Mouse (Mus musculus): ENCODE data around the gene D2hgdh. TPM values are rescaled to one million over a fixed set of nuclear protein-coding genes. Genes with fewer than 3 reads are reported as not detected.

The D2hgdh gene
- 11.7 and 13.0 TPM in 2 replicates for polyA plus RNA-seq (2014; fragmentation: Nextera tagmentation; extraction: Ambion mirVana)

DNA sequence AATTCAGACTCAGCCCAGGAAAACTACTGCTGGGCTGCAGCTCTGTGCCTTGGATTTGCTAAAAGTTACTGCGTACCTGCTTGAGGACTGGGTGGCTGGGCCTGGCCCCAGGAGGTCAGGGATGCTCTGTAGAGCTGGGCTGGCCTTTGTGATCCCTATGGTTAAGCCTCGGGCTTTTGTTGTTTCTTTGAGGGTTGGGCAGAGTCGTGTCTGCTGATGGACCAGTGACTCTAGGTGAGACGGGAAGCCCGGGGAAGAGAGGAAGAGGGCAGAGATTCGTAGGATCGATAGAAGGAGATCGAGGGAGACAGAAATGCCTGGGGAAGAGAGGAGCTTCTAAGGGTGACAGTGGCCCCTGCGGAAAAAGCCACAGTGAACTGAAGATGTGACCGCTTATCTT is at the start of gene D2hgdh:
D2hgdh (plus strand) TSS at position 301 of the 400 bp plus-strand sequence.
- ATAC-seq (ENCODE audit: insufficient read depth, low FRiP score, low TSS enrichment) (peak; percentile 7; the same call in 1 of the 2 replicates), DNase-seq (ENCODE audit: low spot score) (no peak)
- Histone ChIP-seq H3K4me2 (ENCODE audit: low read depth) (peak within 1 kb of the TSS; percentile 55), H3K4me3 (ENCODE audit: low read depth, low read length) (peak within 1 kb of the TSS; percentile 47), H3K27ac (ENCODE audit: low read depth, low read length) (peak within 1 kb of the TSS; percentile 87), H3K36me3 (ENCODE audit: control insufficient read depth, insufficient read depth, low read length) (peaks cover 4% of the 10 kb centered on the region; the same call in 1 of the 2 replicates), H3K9me3 (ENCODE audit: control insufficient read depth, low read length) (no peaks in the 10 kb centered on the region), H3K9ac (ENCODE audit: low read length) (peak within 1 kb of the TSS; percentile 59), H3K4me1 (ENCODE audit: control insufficient read depth, insufficient read depth, low read length) (no peaks in the 10 kb centered on the region), H3K27me3 (ENCODE audit: control insufficient read depth, insufficient read depth, low read length) (no peaks in the 10 kb centered on the region)
- WGBS = 6% methylated on average over 10 of the region's 10 CpGs

DNA sequence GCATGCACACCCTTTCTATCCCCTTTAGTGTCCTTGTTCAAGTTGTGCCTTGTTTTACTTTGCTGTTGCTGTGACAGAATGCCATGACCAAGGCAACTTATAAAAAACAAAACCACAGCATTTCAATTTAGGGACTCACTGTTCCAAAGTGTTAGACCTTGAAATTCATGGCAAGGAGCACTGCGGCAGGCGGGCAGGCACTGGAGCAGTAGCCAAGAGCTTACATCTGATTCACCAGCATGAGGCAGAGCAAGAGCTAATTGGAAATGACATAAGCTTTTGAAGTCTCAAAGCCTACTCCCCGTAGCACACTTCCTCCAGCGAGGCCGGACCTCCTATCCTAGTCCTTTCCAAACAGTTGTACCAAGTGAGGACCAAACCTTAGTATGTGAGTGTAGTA is 48.0 kb upstream of the D2hgdh start:
- 91% methylated on average over 5 of the region's 5 CpGs for WGBS
- ATAC-seq (ENCODE audit: insufficient read depth, low FRiP score, low TSS enrichment) (no peak), DNase-seq (ENCODE audit: low spot score) (no peak)
- Histone ChIP-seq H3K4me2 (ENCODE audit: low read depth) (no peak overlapping the region), H3K36me3 (ENCODE audit: control insufficient read depth, insufficient read depth, low read length) (peaks cover 23% of the 10 kb centered on the region), H3K9me3 (ENCODE audit: control insufficient read depth, low read length) (no peaks in the 10 kb centered on the region), H3K4me3 (ENCODE audit: low read depth, low read length) (no peak overlapping the region), H3K9ac (ENCODE audit: low read length) (no peak overlapping the region), H3K4me1 (ENCODE audit: control insufficient read depth, insufficient read depth, low read length) (no peaks in the 10 kb centered on the region), H3K27me3 (ENCODE audit: control insufficient read depth, insufficient read depth, low read length) (no peaks in the 10 kb centered on the region), H3K27ac (ENCODE audit: low read depth, low read length) (no peak overlapping the region)

DNA sequence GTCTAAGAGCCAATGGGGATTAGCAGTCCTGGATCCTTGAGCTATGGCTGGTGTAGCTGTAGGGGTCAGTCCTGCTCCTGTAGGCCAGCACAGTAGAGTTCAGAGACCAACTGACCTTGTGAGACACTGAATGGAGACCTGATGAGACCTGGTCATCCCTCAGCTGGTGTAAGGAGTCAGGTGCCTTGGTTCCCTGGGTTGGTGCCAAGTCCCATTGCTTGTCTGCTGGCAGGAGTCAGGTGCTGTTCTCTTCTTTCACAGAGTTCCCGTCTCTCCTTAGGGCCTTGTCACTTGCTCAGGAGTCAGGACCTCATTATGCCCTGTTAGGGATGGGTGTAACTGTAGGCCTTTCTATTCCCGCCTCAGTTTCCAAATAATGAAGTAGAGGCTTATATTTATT is 37.8 kb upstream of the D2hgdh start:
- no peak overlapping the region for H3K27ac ChIP-seq (ENCODE audit: low read depth, low read length)
- no peak overlapping the region for H3K4me2 ChIP-seq (ENCODE audit: low read depth)
- no peaks in the 10 kb centered on the region for H3K27me3 ChIP-seq (ENCODE audit: control insufficient read depth, insufficient read depth, low read length)
- peaks cover 30% of the 10 kb centered on the region for H3K36me3 ChIP-seq (ENCODE audit: control insufficient read depth, insufficient read depth, low read length)
- 97% methylated on average over 2 of the region's 2 CpGs for WGBS
- no peak overlapping the region for H3K9ac ChIP-seq (ENCODE audit: low read length)
- H3K4me1 ChIP-seq (ENCODE audit: control insufficient read depth, insufficient read depth, low read length) = no peaks in the 10 kb centered on the region
- ATAC-seq (ENCODE audit: insufficient read depth, low FRiP score, low TSS enrichment) (no peak), DNase-seq (ENCODE audit: low spot score) (no peak)
- H3K9me3 ChIP-seq (ENCODE audit: control insufficient read depth, low read length) = no peaks in the 10 kb centered on the region
- no peak overlapping the region for H3K4me3 ChIP-seq (ENCODE audit: low read depth, low read length)

DNA sequence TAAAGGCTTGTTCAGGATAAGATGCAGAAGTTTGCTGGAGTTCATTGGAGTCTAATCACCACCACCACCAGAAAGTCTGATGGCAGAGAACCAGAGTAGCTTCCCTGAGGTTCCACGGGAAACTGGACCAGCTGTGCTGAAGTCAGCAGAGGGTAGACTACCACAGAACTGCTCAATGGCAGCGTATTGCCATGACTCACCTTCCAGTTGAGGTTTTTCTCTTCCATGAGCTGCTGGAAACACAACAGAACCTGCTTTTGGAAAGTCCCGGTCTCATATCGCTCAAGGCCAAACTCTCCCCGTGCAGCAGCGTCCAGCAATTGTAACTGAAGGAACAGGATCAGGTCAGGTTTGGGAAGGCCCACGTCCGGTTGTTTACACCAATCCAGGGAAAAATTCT is 30.2 kb upstream of the D2hgdh start:
- Histone ChIP-seq H3K36me3 (ENCODE audit: control insufficient read depth, insufficient read depth, low read length) (peaks cover 21% of the 10 kb centered on the region), H3K27me3 (ENCODE audit: control insufficient read depth, insufficient read depth, low read length) (no peaks in the 10 kb centered on the region), H3K9ac (ENCODE audit: low read length) (no peak overlapping the region), H3K4me3 (ENCODE audit: low read depth, low read length) (no peak overlapping the region), H3K27ac (ENCODE audit: low read depth, low read length) (no peak overlapping the region), H3K4me1 (ENCODE audit: control insufficient read depth, insufficient read depth, low read length) (no peaks in the 10 kb centered on the region), H3K4me2 (ENCODE audit: low read depth) (no peak overlapping the region), H3K9me3 (ENCODE audit: control insufficient read depth, low read length) (no peaks in the 10 kb centered on the region)
- 97% methylated on average over 8 of the region's 8 CpGs for WGBS
- DNase-seq (ENCODE audit: low spot score) (no peak), ATAC-seq (ENCODE audit: insufficient read depth, low FRiP score, low TSS enrichment) (no peak)

- Histone ChIP-seq H3K4me3 (ENCODE audit: low read depth, low read length) (no peak overlapping the region), H3K4me1 (ENCODE audit: control insufficient read depth, insufficient read depth, low read length) (peaks cover 2% of the 10 kb centered on the region), H3K36me3 (ENCODE audit: control insufficient read depth, insufficient read depth, low read length) (peaks cover 21% of the 10 kb centered on the region), H3K4me2 (ENCODE audit: low read depth) (no peak overlapping the region), H3K9me3 (ENCODE audit: control insufficient read depth, low read length) (no peaks in the 10 kb centered on the region), H3K9ac (ENCODE audit: low read length) (no peak overlapping the region), H3K27me3 (ENCODE audit: control insufficient read depth, insufficient read depth, low read length) (no peaks in the 10 kb centered on the region), H3K27ac (ENCODE audit: low read depth, low read length) (no peak overlapping the region)
- DNase-seq (ENCODE audit: low spot score) (no peak), ATAC-seq (ENCODE audit: insufficient read depth, low FRiP score, low TSS enrichment) (no peak)
- WGBS = 89% methylated on average over 8 of the region's 8 CpGs
These were observed 28.8 kb upstream of the D2hgdh start for GRCm38 (mm10) chr1:93795886-93796285.

DNA sequence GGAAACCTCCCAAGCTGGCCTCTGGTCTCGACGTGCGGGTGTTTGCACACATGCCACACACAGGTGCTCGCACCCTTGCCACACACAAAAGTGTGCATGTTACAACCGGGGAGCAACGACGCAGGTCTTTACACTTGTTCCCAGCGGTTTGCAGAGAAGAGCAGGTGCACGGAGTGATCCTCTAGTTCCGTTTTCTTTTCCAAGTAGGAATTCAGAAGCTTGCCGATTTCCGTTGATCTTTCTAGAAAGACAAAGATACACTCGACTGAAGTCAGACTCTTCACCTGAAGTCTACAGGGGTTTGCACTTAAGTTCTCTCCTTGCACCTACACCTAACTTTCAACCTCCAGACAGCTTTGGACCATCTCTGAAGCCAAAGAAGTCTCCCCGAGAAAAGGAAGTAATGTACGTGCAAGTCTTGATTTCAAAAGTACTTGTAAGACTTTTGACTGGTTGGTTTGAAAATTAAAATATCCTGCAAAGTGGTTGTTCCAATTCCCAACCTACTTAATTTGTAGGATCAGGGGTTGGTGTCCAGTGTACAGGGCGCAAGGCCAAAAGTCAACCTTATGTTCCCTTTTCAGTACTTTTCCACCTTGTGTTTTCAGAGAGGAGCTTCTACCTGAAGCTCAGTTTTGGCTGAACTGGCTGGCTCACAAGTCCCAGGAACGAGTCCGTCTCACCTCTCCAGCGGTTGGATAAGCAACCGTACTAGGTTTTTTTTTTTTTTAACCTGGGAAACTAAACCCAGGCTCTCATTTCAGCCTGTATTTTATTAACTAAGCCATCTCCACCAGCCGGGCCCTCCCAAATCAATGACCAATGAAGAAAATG is 23.8 kb upstream of the D2hgdh start:
- no peaks in the 10 kb centered on the region for H3K27me3 ChIP-seq (ENCODE audit: control insufficient read depth, insufficient read depth, low read length)
- peak overlapping the region; percentile 74 for H3K4me3 ChIP-seq (ENCODE audit: low read depth, low read length)
- peak overlapping the region; percentile 83 for H3K9ac ChIP-seq (ENCODE audit: low read length)
- 78% methylated on average over 21 of the region's 21 CpGs for WGBS
- ATAC-seq (ENCODE audit: insufficient read depth, low FRiP score, low TSS enrichment) = no peak
- H3K4me2 ChIP-seq (ENCODE audit: low read depth) = peak overlapping the region; percentile 75
- H3K4me1 ChIP-seq (ENCODE audit: control insufficient read depth, insufficient read depth, low read length) = peaks cover 15% of the 10 kb centered on the region
- no peak for DNase-seq (ENCODE audit: low spot score)
- H3K27ac ChIP-seq (ENCODE audit: low read depth, low read length) = no peak overlapping the region
- no peaks in the 10 kb centered on the region for H3K36me3 ChIP-seq (ENCODE audit: control insufficient read depth, insufficient read depth, low read length)
- H3K9me3 ChIP-seq (ENCODE audit: control insufficient read depth, low read length) = no peaks in the 10 kb centered on the region

DNA sequence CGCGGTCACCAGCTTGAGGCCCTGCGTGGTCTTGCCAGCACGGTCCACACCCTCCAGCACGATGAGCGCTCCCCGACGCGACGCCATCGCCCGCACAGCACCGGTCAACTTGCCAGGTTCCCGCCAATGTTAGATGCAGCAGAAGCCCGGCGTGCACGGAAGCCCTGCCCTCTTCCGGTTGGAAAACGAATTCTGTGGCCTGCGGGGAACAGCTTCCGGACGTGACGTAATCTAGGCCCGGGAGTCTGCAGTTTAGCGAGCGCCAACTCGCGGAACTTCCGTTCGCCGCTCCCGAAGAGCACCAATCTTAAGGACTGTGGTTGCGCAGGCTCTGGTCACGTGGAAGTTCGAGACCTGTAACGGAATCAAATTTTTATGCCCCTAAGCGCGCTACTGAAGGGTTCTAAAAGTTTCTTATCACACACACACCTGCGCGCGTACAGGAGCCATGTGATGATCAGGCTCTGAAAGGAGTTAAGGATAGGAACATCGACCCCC is 22.9 kb upstream of the D2hgdh start, which contains the start of gene Dtymk:
Dtymk (minus strand) TSS at position 194 of the 498 bp plus-strand sequence.
- peak within 1 kb of the TSS; percentile 41; the same call in 1 of the 2 replicates for H3K27ac ChIP-seq (ENCODE audit: low read depth, low read length)
- peak; percentile 93 for DNase-seq (ENCODE audit: low spot score)
- H3K36me3 ChIP-seq (ENCODE audit: control insufficient read depth, insufficient read depth, low read length) = no peaks in the 10 kb centered on the region
- WGBS = under 1% methylated on average over 42 of the region's 42 CpGs
- no peaks in the 10 kb centered on the region for H3K9me3 ChIP-seq (ENCODE audit: control insufficient read depth, low read length)
- peaks cover 15% of the 10 kb centered on the region for H3K4me1 ChIP-seq (ENCODE audit: control insufficient read depth, insufficient read depth, low read length)
- H3K27me3 ChIP-seq (ENCODE audit: control insufficient read depth, insufficient read depth, low read length) = no peaks in the 10 kb centered on the region
- H3K4me3 ChIP-seq (ENCODE audit: low read depth, low read length) = peak within 1 kb of the TSS; percentile 74
- peak; percentile 54 for ATAC-seq (ENCODE audit: insufficient read depth, low FRiP score, low TSS enrichment)
- H3K4me2 ChIP-seq (ENCODE audit: low read depth) = peak within 1 kb of the TSS; percentile 75
- H3K9ac ChIP-seq (ENCODE audit: low read length) = peak within 1 kb of the TSS; percentile 83

GRCm38 (mm10) chr1:93802771-93803170 is 21.9 kb upstream of the D2hgdh start:
- 84% methylated on average over 5 of the region's 5 CpGs for WGBS
- Histone ChIP-seq H3K4me3 (ENCODE audit: low read depth, low read length) (no peak overlapping the region), H3K36me3 (ENCODE audit: control insufficient read depth, insufficient read depth, low read length) (peaks cover 1% of the 10 kb centered on the region; the same call in 1 of the 2 replicates), H3K27me3 (ENCODE audit: control insufficient read depth, insufficient read depth, low read length) (no peaks in the 10 kb centered on the region), H3K9me3 (ENCODE audit: control insufficient read depth, low read length) (no peaks in the 10 kb centered on the region), H3K4me1 (ENCODE audit: control insufficient read depth, insufficient read depth, low read length) (peaks cover 15% of the 10 kb centered on the region), H3K27ac (ENCODE audit: low read depth, low read length) (no peak overlapping the region), H3K4me2 (ENCODE audit: low read depth) (peak overlapping the region; percentile 83), H3K9ac (ENCODE audit: low read length) (no peak overlapping the region)
- DNase-seq (ENCODE audit: low spot score) (no peak), ATAC-seq (ENCODE audit: insufficient read depth, low FRiP score, low TSS enrichment) (no peak)
